Mouse (Mus musculus): ENCODE data around the gene Gm19345. TPM values are rescaled to one million over a fixed set of nuclear protein-coding genes. Genes with fewer than 3 reads are reported as not detected.

Gene Gm19345
- polyA plus RNA-seq, 1 experiment from 2014 or later, result not detected

DNA sequence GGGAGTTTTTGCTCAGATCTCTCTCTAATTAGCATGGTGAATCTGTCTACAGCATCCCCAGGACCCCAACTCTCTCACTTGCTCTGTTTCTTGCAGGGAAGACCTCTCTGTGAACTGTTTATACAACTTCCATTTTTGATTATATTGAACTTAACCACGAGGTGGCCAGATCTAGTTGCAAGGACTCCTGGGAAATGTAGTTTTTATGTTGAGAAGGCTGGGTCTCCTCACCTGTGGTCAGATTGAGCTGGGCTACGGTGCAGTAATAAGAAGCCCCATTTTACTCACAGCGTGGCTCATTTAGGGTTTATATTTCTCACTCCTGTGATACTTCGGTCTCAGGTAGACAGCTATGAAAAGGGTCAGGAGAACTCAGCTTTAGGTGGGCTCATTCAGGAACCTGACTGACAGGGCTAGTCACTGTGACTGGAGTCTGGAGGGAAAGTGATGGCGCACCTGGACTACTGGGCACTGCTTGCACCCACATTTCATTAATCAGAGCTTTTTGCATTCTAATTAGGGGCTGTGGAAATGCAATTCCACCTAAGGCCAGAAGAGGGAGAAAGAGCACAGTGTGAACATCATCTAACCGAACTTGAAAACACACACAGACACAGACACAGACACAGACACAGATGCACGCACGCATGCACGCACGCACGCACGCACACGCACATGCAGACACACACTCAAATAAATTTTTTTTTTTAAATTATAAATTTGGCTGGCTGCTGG lies 24.3 kb downstream of the Gm19345 start:
- no peak overlapping the region for H3K9ac ChIP-seq
- no peak overlapping the region for H3K27ac ChIP-seq (ENCODE audit: poor library complexity, severe bottlenecking)
- H3K4me1 ChIP-seq (replicated peaks), result peaks cover 7% of the 10 kb centered on the region; the same call in 1 of the 2 replicates
- no peak for ATAC-seq (ENCODE audit: insufficient number of reproducible peaks, low FRiP score)
- 40% methylated on average over 13 of the region's 13 CpGs for WGBS
- H3K4me3 ChIP-seq, result no peak overlapping the region
- no peaks in the 10 kb centered on the region for H3K36me3 ChIP-seq
- H3K9me3 ChIP-seq (replicated peaks), result no peaks in the 10 kb centered on the region
- H3K27me3 ChIP-seq (replicated peaks), result no peaks in the 10 kb centered on the region
- no peak overlapping the region for H3K4me2 ChIP-seq

- H3K27me3 ChIP-seq (replicated peaks), result no peaks in the 10 kb centered on the region
- no peak overlapping the region for H3K9ac ChIP-seq
- WGBS, result 48% methylated on average over 14 of the region's 14 CpGs
- no peaks in the 10 kb centered on the region for H3K9me3 ChIP-seq (replicated peaks)
- H3K4me2 ChIP-seq, result no peak overlapping the region
- no peak overlapping the region for H3K27ac ChIP-seq (ENCODE audit: poor library complexity, severe bottlenecking)
- H3K36me3 ChIP-seq, result no peaks in the 10 kb centered on the region
- ATAC-seq (ENCODE audit: insufficient number of reproducible peaks, low FRiP score), result no peak
- peaks cover 1% of the 10 kb centered on the region; the same call in 1 of the 2 replicates for H3K4me1 ChIP-seq (replicated peaks)
- H3K4me3 ChIP-seq, result no peak overlapping the region
These were observed 25.1 kb downstream of the Gm19345 start for GRCm38 (mm10) chr7:19876781-19877425.

- Histone ChIP-seq H3K27ac (ENCODE audit: poor library complexity, severe bottlenecking) (no peak overlapping the region), H3K27me3 (replicated peaks) (no peaks in the 10 kb centered on the region), H3K9me3 (replicated peaks) (no peaks in the 10 kb centered on the region), H3K4me2 (no peak overlapping the region), H3K4me3 (no peak overlapping the region), H3K4me1 (replicated peaks) (no peaks in the 10 kb centered on the region), H3K36me3 (no peaks in the 10 kb centered on the region), H3K9ac (no peak overlapping the region)
- 75% methylated on average over 8 of the region's 8 CpGs for WGBS
- ATAC-seq (ENCODE audit: insufficient number of reproducible peaks, low FRiP score), result no peak
These were observed 29.0 kb downstream of the Gm19345 start for GRCm38 (mm10) chr7:19880754-19881153.

DNA sequence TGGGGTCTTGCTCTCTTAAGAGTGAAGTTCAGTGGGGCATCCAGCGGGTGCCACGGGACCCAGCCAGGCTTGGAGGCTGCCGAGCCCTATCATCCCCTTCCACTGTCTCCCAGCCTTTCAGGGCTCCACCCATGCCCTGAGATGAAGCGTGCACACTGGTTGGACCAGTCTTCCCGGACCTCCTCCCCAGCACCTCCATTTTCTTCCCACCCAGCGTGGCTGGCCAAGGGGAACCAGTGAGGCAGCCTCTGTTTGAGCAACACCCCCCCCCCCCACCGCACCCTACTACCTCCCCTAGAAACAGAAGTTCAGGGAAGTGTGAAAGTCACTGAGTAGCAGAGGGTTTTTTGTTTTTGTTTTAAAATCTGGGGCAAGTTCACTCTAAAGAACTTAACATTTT lies 36.0 kb downstream of the Gm19345 start, which contains the start of gene Ceacam19:
Ceacam19 (minus strand) TSS at position 117 of the 400 bp plus-strand sequence.
- H3K9me3 ChIP-seq (replicated peaks), result no peaks in the 10 kb centered on the region
- H3K9ac ChIP-seq, result no peak within 1 kb of the TSS
- H3K27ac ChIP-seq (ENCODE audit: poor library complexity, severe bottlenecking), result no peak within 1 kb of the TSS
- no peak for ATAC-seq (ENCODE audit: insufficient number of reproducible peaks, low FRiP score)
- H3K4me3 ChIP-seq, result no peak within 1 kb of the TSS
- no peaks in the 10 kb centered on the region for H3K4me1 ChIP-seq (replicated peaks)
- H3K36me3 ChIP-seq, result no peaks in the 10 kb centered on the region
- H3K27me3 ChIP-seq (replicated peaks), result 0 out of 2 replicates have a peak, but pooled peaks cover 3% of the 10 kb centered on the region
- H3K4me2 ChIP-seq, result no peak within 1 kb of the TSS
- WGBS, result 76% methylated on average over 7 of the region's 7 CpGs

DNA sequence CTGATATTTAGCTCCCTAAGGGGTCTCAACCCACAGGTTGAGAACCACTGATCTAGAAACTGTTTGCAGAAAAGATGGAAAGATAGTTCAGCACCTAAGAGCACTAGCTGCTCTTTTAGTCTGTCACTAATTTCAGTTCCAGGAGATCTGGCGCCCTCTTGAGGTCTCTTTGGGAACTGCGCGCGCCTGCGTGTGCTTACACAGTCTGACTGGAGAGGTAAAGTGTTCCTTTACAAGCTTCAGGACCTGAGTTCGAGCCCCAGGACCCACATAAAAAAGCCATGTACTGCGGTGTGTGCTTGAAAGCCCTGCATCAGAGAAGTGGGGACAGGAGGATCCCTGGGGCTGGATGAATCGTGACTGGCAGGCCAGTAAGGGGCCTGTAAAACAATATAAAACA lies 38.1 kb downstream of the Gm19345 start:
- 0 out of 2 replicates have a peak, but pooled peaks cover 3% of the 10 kb centered on the region for H3K27me3 ChIP-seq (replicated peaks)
- 42% methylated on average over 8 of the region's 8 CpGs for WGBS
- H3K4me2 ChIP-seq, result no peak overlapping the region
- no peak overlapping the region for H3K4me3 ChIP-seq
- ATAC-seq (ENCODE audit: insufficient number of reproducible peaks, low FRiP score), result no peak
- H3K36me3 ChIP-seq, result no peaks in the 10 kb centered on the region
- no peak overlapping the region for H3K9ac ChIP-seq
- H3K4me1 ChIP-seq (replicated peaks), result no peaks in the 10 kb centered on the region
- no peaks in the 10 kb centered on the region for H3K9me3 ChIP-seq (replicated peaks)
- no peak overlapping the region for H3K27ac ChIP-seq (ENCODE audit: poor library complexity, severe bottlenecking)

Other genes starting within 250 kb of the Gm19345 start
- 37.1 and 40.6 TPM in 2 replicates for gene Clasrp, start 247.5 kb upstream of the Gm19345 start, polyA plus RNA-seq (2016; fragmentation: Nextera tagmentation; extraction: Ambion mirVana)
- 4.6 and 4.7 TPM in 2 replicates for gene Relb, start 222.6 kb upstream of the Gm19345 start, polyA plus RNA-seq (2016; fragmentation: Nextera tagmentation; extraction: Ambion mirVana)
- gene Clptm1, start 187.0 kb upstream of the Gm19345 start, polyA plus RNA-seq (2016; fragmentation: Nextera tagmentation; extraction: Ambion mirVana), result 99.8 and 107 TPM in 2 replicates
- 1.6 and 5.4 TPM in 2 replicates for gene Apoc2, start 174.1 kb upstream of the Gm19345 start, polyA plus RNA-seq (2016; fragmentation: Nextera tagmentation; extraction: Ambion mirVana)
- gene Gm44805, start 170.6 kb upstream of the Gm19345 start, polyA plus RNA-seq (2016; fragmentation: Nextera tagmentation; extraction: Ambion mirVana), result not detected in 2 replicates
- 0.41 TPM in 1 of 2 replicates, not detected in the other for gene Apoc4, start 170.5 kb upstream of the Gm19345 start, polyA plus RNA-seq (2016; fragmentation: Nextera tagmentation; extraction: Ambion mirVana)
- 6.7 and 8.9 TPM in 2 replicates for gene Apoc1, start 159.3 kb upstream of the Gm19345 start, polyA plus RNA-seq (2016; fragmentation: Nextera tagmentation; extraction: Ambion mirVana)
- gene Apoe, start 152.8 kb upstream of the Gm19345 start, polyA plus RNA-seq (2016; fragmentation: Nextera tagmentation; extraction: Ambion mirVana), result 399 and 400 TPM in 2 replicates
- gene Tomm40, start 136.6 kb upstream of the Gm19345 start, polyA plus RNA-seq (2016; fragmentation: Nextera tagmentation; extraction: Ambion mirVana), result 160 and 166 TPM in 2 replicates
- 99.1 and 101 TPM in 2 replicates for gene Nectin2, start 101.5 kb upstream of the Gm19345 start, polyA plus RNA-seq (2016; fragmentation: Nextera tagmentation; extraction: Ambion mirVana)
- 232 and 245 TPM in 2 replicates for gene Bcam, start 81.0 kb upstream of the Gm19345 start, polyA plus RNA-seq (2016; fragmentation: Nextera tagmentation; extraction: Ambion mirVana)
- gene Cblc, start 55.2 kb upstream of the Gm19345 start, polyA plus RNA-seq (2016; fragmentation: Nextera tagmentation; extraction: Ambion mirVana), result 0.27 TPM in 1 of 2 replicates, not detected in the other
- 1.4 and 1.7 TPM in 2 replicates for gene Bcl3, start 29.2 kb upstream of the Gm19345 start, polyA plus RNA-seq (2016; fragmentation: Nextera tagmentation; extraction: Ambion mirVana)
- not detected in 2 replicates for gene Ceacam16, start 9.3 kb downstream of the Gm19345 start, polyA plus RNA-seq (2016; fragmentation: Nextera tagmentation; extraction: Ambion mirVana)
- not detected in 2 replicates for gene Ceacam19, start 36.0 kb downstream of the Gm19345 start, polyA plus RNA-seq (2016; fragmentation: Nextera tagmentation; extraction: Ambion mirVana)
- gene Pvr, start 69.2 kb downstream of the Gm19345 start, polyA plus RNA-seq (2016; fragmentation: Nextera tagmentation; extraction: Ambion mirVana), result 15.7 and 16.0 TPM in 2 replicates
- 1.0 and 1.2 TPM in 2 replicates for gene Igsf23, start 98.8 kb downstream of the Gm19345 start, polyA plus RNA-seq (2016; fragmentation: Nextera tagmentation; extraction: Ambion mirVana)
- gene Ceacam20, start 113.4 kb downstream of the Gm19345 start, polyA plus RNA-seq (2016; fragmentation: Nextera tagmentation; extraction: Ambion mirVana), result 0.42 TPM in 1 of 2 replicates, not detected in the other
- not detected in 2 replicates for gene Nlrp9b, start 139.5 kb downstream of the Gm19345 start, polyA plus RNA-seq (2016; fragmentation: Nextera tagmentation; extraction: Ambion mirVana)
- not detected in 2 replicates for gene Vmn1r91, start 247.7 kb downstream of the Gm19345 start, polyA plus RNA-seq (2016; fragmentation: Nextera tagmentation; extraction: Ambion mirVana)

All from heart, embryonic 12.5 days (tissue).